Mouse (Mus musculus) layer of hippocampus, adult 2 months (tissue): ENCODE data around the gene Rhoj. TPM values are rescaled to one million over a fixed set of nuclear protein-coding genes. Genes with fewer than 3 reads are reported as not detected.

Experiments
- DNase-seq, 2 experiments: peaks; one replicate each; pipeline ENCODE4 v3.0.0; 2022; ENCODE audit warnings: low spot score in 2 of 2
- H3K27ac ChIP-seq: fragments of 200-600 bp; 2 replicates; pipeline ENCODE4 v1.8.1; 2022
- H3K4me3 ChIP-seq: fragments of 200-600 bp; 2 replicates; pipeline ENCODE4 v1.8.1; 2022; ENCODE audit warnings: mild to moderate bottlenecking
- CTCF ChIP-seq: fragments of 200-600 bp; conservative IDR thresholded peaks from 2 replicates; pipeline ENCODE4 v1.8.1; 2022; ENCODE audit warnings: antibody characterized with exemption, mild to moderate bottlenecking, moderate library complexity
- total RNA-seq, 2 experiments: library from RNA; stranded (reverse); gene quantifications; 2 replicates each; pipeline ENCODE4 v1.2.3; 2021

Gene Rhoj
- total RNA-seq, 2 experiments from 2014 or later = 4.1 to 4.8 TPM

- Histone ChIP-seq H3K4me3 (no peak overlapping the region), H3K27ac (no peak overlapping the region)
- DNase-seq = no peak
- TF ChIP-seq CTCF = no peak
These were observed 79.7 kb downstream of the Rhoj start for GRCm38 (mm10) chr12:75387846-75388245.

- no peak for TF ChIP-seq CTCF
- no peak overlapping the region for H3K4me3 ChIP-seq
- no peak overlapping the region for H3K27ac ChIP-seq
- no peak for DNase-seq
These were observed 80.4 kb downstream of the Rhoj start for GRCm38 (mm10) chr12:75388521-75388920.

GRCm38 (mm10) chr12:75389308-75390135 is 81.4 kb downstream of the Rhoj start:
- peak; percentile 58 to 62 for DNase-seq
- no peak overlapping the region for H3K27ac ChIP-seq
- peak; percentile 96 for TF ChIP-seq CTCF
- H3K4me3 ChIP-seq = peak overlapping the region; percentile 19; the same call in 1 of the 2 replicates

- TF ChIP-seq CTCF = no peak
- DNase-seq = no peak
- Histone ChIP-seq H3K27ac (no peak overlapping the region), H3K4me3 (no peak overlapping the region)
These were observed 83.4 kb downstream of the Rhoj start for GRCm38 (mm10) chr12:75391526-75391925.

GRCm38 (mm10) chr12:75394011-75394773 is 86.1 kb downstream of the Rhoj start:
- no peak for DNase-seq
- TF ChIP-seq CTCF = no peak
- no peak overlapping the region for H3K27ac ChIP-seq
- no peak overlapping the region for H3K4me3 ChIP-seq

GRCm38 (mm10) chr12:75396616-75397015 is 88.5 kb downstream of the Rhoj start:
- no peak overlapping the region for H3K27ac ChIP-seq
- TF ChIP-seq CTCF = no peak
- DNase-seq = no peak
- no peak overlapping the region for H3K4me3 ChIP-seq

GRCm38 (mm10) chr12:75397077-75397476 is 89.0 kb downstream of the Rhoj start:
- no peak for DNase-seq
- no peak overlapping the region for H3K27ac ChIP-seq
- no peak overlapping the region for H3K4me3 ChIP-seq
- no peak for TF ChIP-seq CTCF

GRCm38 (mm10) chr12:75412964-75413363 is 104.8 kb downstream of the Rhoj start:
- no peak overlapping the region; the same call in 1 of the 2 replicates for H3K4me3 ChIP-seq
- no peak overlapping the region; the same call in 1 of the 2 replicates for H3K27ac ChIP-seq
- TF ChIP-seq CTCF = no peak
- DNase-seq = no peak

- TF ChIP-seq CTCF = no peak
- Histone ChIP-seq H3K27ac (no peak overlapping the region), H3K4me3 (no peak overlapping the region)
- DNase-seq = no peak
These were observed 106.9 kb downstream of the Rhoj start for GRCm38 (mm10) chr12:75414991-75415390.

GRCm38 (mm10) chr12:75416681-75417080 is 108.6 kb downstream of the Rhoj start, which contains the start of gene Gphb5:
Gene Gphb5 (minus strand): TSS chr12:75416781.
- H3K27ac ChIP-seq = no peak within 1 kb of the TSS
- no peak for DNase-seq
- H3K4me3 ChIP-seq = no peak within 1 kb of the TSS
- no peak for TF ChIP-seq CTCF

GRCm38 (mm10) chr12:75424359-75424758 is 116.2 kb downstream of the Rhoj start:
- peak in 1 of 2 experiments; percentile 34 for DNase-seq
- peak overlapping the region; percentile 74 for H3K27ac ChIP-seq
- H3K4me3 ChIP-seq = peak overlapping the region; percentile 10; the same call in 1 of the 2 replicates
- peak; percentile 46 for TF ChIP-seq CTCF

GRCm38 (mm10) chr12:75424817-75425216 is 116.7 kb downstream of the Rhoj start:
- no peak for DNase-seq
- TF ChIP-seq CTCF = no peak
- Histone ChIP-seq H3K4me3 (no peak overlapping the region), H3K27ac (peak overlapping the region; percentile 74)

- DNase-seq = no peak
- no peak overlapping the region for H3K4me3 ChIP-seq
- TF ChIP-seq CTCF = no peak
- no peak overlapping the region for H3K27ac ChIP-seq
These were observed 117.8 kb downstream of the Rhoj start for GRCm38 (mm10) chr12:75425882-75426281.

GRCm38 (mm10) chr12:75428719-75429118 is 120.6 kb downstream of the Rhoj start:
- no peak for DNase-seq
- no peak for TF ChIP-seq CTCF
- H3K4me3 ChIP-seq = no peak overlapping the region
- no peak overlapping the region for H3K27ac ChIP-seq
